Mouse (Mus musculus) heart, embryonic 16.5 days (tissue): ENCODE data around the gene Mvp. TPM values are rescaled to one million over a fixed set of nuclear protein-coding genes. Genes with fewer than 3 reads are reported as not detected.

ENCODE experiments used
- ATAC-seq: fragments of 200-750 bp; cut with Nextera tagmentation; replicated peaks from 2 replicates; pipeline ENCODE4 v1.8.0; 2017; ENCODE audit warnings: moderate number of reproducible peaks; ENCODE audit not compliant: insufficient read depth, low FRiP score; ENCODE audit errors: extremely low read depth
- H3K27ac ChIP-seq: fragments of 300-500 bp; sonication (generic); 2 replicates; pipeline ENCODE4 v1.5.1; 2014; ENCODE audit warnings: mild to moderate bottlenecking, low read length, control low read depth, moderate library complexity
- H3K27me3 ChIP-seq: fragments of 300-500 bp; sonication (generic); 2 replicates; pipeline ENCODE4 v1.6.1; 2014; ENCODE audit warnings: low read length, mixed read lengths; ENCODE audit not compliant: control insufficient read depth, insufficient read depth
- H3K36me3 ChIP-seq: fragments of 300-500 bp; sonication (generic); 2 replicates; pipeline ENCODE4 v1.6.1; 2014; ENCODE audit not compliant: control insufficient read depth, insufficient read depth
- H3K4me1 ChIP-seq: fragments of 300-500 bp; sonication (generic); 2 replicates; pipeline ENCODE4 v1.6.1; 2014; ENCODE audit warnings: low read length, mixed read lengths; ENCODE audit not compliant: control insufficient read depth, insufficient read depth
- H3K4me2 ChIP-seq: fragments of 300-500 bp; sonication (generic); 2 replicates; pipeline ENCODE4 v1.6.1; 2014; ENCODE audit warnings: low read depth, mild to moderate bottlenecking, control low read depth, low read length
- H3K4me3 ChIP-seq: fragments of 300-500 bp; sonication (generic); 2 replicates; pipeline ENCODE4 v1.5.1; 2014; ENCODE audit warnings: mild to moderate bottlenecking, control low read depth, low read length
- H3K9ac ChIP-seq: fragments of 300-500 bp; sonication (generic); 2 replicates; pipeline ENCODE4 v1.6.1; 2014; ENCODE audit warnings: low read length, control low read depth
- H3K9me3 ChIP-seq: fragments of 300-500 bp; sonication (generic); replicated peaks from 2 replicates; pipeline ENCODE4 v1.6.1; 2016; ENCODE audit warnings: low read length; ENCODE audit not compliant: control insufficient read depth
- WGBS: fragments of 180-500 bp; shearing (Covaris S2); extraction: QIAGEN DNeasy Blood & Tissue Kit; methylation state at CpG from one replicate; pipeline ENCODE4 v1.1.7; 2014; 5-methylcytosine and 5-hydroxymethylcytosine counted together
- polyA plus RNA-seq: library from polyadenylated mRNA; unstranded; fragments of >200 nt; fragmentation: Nextera tagmentation; extraction: Ambion mirVana; gene quantifications from 2 replicates; pipeline ENCODE4 v1.2.1, GENCODE M21; 2015

Mvp gene
- polyA plus RNA-seq, 1 experiment from 2014 or later = 20.6 TPM

DNA sequence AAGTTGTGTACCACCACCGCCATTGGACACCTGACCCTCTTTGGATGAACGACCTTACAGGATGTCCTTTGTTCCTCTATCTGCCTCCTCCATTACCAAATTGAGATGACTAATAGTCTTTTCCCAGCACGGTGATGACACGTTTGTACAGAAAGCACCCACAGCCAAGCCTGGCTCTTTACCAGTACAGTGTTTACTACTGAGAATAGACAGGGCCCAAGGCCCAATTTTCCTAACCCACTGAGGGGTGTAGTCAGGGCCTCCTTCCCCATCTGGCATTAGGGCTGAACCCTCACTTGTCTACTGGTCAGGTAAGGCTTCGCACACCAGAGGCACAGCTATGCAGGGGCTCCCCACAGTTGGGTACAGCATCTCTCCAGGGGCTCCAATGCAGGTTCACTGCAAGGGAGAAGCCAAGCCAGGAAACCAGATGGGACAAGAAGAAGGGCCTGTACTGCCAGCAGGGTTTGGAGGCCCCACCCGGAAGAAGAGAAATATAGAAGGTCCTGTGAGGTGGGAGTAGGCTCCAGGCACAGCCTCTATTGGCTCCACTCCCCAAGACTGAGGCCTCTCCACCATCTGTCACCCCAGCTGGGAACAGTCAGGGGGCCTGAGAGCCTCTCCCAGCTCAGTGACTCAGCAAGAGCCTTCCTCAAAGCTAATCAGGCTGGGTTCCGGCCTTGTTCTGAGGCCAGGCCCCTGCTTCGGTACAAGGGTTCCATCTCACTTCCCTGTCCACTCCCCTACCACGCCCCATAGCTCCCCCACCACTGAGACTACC is 6.0 kb downstream of the Mvp start:
- Histone ChIP-seq H3K9ac (peak overlapping the region; percentile 36; the same call in 1 of the 2 replicates), H3K27ac (peak overlapping the region; percentile 74), H3K9me3 (no peaks in the 10 kb centered on the region), H3K4me2 (no peak overlapping the region), H3K4me1 (peaks cover 17% of the 10 kb centered on the region), H3K27me3 (no peaks in the 10 kb centered on the region), H3K4me3 (no peak overlapping the region), H3K36me3 (peaks cover 3% of the 10 kb centered on the region; the same call in 1 of the 2 replicates)
- WGBS = 31% methylated on average over 9 of the region's 9 CpGs
- peak; percentile 80 for ATAC-seq

- ATAC-seq = no peak
- H3K9me3 ChIP-seq = no peaks in the 10 kb centered on the region
- H3K36me3 ChIP-seq = no peaks in the 10 kb centered on the region
- 81% methylated on average over 6 of the region's 6 CpGs for WGBS
- H3K9ac ChIP-seq = no peak overlapping the region
- no peaks in the 10 kb centered on the region for H3K27me3 ChIP-seq
- H3K27ac ChIP-seq = no peak overlapping the region
- no peak overlapping the region for H3K4me3 ChIP-seq
- no peak overlapping the region for H3K4me2 ChIP-seq
- peaks cover 14% of the 10 kb centered on the region; the same call in 1 of the 2 replicates for H3K4me1 ChIP-seq
Measured at GRCm38 (mm10) chr7:127007313-127008024, 7.0 kb downstream of the Mvp start.

DNA sequence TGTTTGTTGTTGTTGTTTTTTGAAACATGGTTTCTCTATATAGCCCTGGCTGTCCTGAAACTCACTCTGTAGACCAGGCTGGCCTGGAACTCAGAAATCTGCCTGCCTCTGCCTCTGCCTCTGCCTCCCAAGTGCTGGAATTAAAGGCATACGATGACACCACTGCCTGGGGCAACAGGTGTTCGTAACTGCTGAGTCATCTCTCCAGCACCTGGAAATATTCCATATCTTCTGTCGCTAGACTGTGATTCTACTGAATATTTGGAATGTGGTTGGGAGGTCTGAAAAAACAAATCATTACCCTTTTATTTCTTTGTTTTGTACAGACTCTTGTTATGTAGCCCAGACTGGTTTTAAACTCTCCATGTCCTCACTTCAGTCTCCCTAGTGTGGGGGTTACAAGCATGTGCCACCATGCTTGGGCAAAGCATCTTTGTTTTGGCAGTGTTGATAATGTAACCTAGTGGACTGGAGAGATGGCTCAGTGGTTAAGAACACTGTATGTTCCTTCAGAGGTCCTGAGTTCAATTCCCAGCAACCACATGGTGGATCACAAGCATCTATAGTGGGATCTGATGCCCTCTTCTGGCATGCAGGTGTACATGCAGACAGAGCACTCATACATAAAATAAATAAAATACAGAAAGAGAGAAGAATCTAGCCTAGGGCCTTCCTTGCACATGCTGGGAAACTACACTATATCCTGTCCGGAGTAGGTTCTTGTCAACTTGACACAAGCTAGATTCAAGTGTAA is 10.1 kb downstream of the Mvp start:
- no peaks in the 10 kb centered on the region for H3K36me3 ChIP-seq
- no peak overlapping the region for H3K4me3 ChIP-seq
- H3K4me1 ChIP-seq = peaks cover 14% of the 10 kb centered on the region; the same call in 1 of the 2 replicates
- no peaks in the 10 kb centered on the region for H3K9me3 ChIP-seq
- no peak overlapping the region for H3K4me2 ChIP-seq
- 76% methylated on average over 4 of the region's 4 CpGs for WGBS
- no peaks in the 10 kb centered on the region for H3K27me3 ChIP-seq
- H3K27ac ChIP-seq = no peak overlapping the region
- no peak overlapping the region for H3K9ac ChIP-seq
- no peak for ATAC-seq

DNA sequence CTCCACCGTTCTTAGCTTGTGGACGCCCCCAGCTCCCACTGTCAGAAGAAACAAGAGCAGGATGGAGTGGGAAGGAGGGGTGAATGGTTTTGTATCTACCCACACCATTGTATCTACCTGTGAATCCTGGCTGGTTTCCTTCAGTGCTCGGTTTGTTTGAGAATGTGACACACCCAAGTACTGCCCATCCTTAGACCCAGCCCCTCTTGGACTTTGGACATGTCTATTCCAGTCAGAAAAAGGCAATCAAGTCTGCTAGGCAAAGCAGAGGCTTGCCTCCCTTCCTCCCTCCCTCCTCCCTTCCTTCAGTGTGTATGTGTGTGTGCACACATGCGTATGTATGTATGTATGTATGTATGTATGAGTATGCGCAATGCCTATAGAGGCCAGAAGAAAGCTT is 10.8 kb downstream of the Mvp start:
- no peak overlapping the region for H3K4me3 ChIP-seq
- no peak for ATAC-seq

GRCm38 (mm10) chr7:126999568-126999967 is 14.9 kb downstream of the Mvp start:
- Histone ChIP-seq H3K4me2 (no peak overlapping the region), H3K9ac (no peak overlapping the region), H3K9me3 (0 out of 2 replicates have a peak, but pooled peaks cover 3% of the 10 kb centered on the region), H3K36me3 (peaks cover 17% of the 10 kb centered on the region), H3K27ac (no peak overlapping the region), H3K4me1 (no peaks in the 10 kb centered on the region), H3K27me3 (no peaks in the 10 kb centered on the region), H3K4me3 (no peak overlapping the region)
- no peak for ATAC-seq
- 70% methylated on average over 10 of the region's 10 CpGs for WGBS

More for the DNA sequence above, 10.8 kb downstream of the Mvp start:
- no peaks in the 10 kb centered on the region for H3K9me3 ChIP-seq
- H3K9ac ChIP-seq = no peak overlapping the region
- H3K27ac ChIP-seq = no peak overlapping the region
- WGBS = 89% methylated on average over 5 of the region's 5 CpGs
- H3K4me2 ChIP-seq = no peak overlapping the region
- H3K36me3 ChIP-seq = no peaks in the 10 kb centered on the region
- peaks cover 10% of the 10 kb centered on the region; the same call in 1 of the 2 replicates for H3K4me1 ChIP-seq
- no peaks in the 10 kb centered on the region for H3K27me3 ChIP-seq

DNA sequence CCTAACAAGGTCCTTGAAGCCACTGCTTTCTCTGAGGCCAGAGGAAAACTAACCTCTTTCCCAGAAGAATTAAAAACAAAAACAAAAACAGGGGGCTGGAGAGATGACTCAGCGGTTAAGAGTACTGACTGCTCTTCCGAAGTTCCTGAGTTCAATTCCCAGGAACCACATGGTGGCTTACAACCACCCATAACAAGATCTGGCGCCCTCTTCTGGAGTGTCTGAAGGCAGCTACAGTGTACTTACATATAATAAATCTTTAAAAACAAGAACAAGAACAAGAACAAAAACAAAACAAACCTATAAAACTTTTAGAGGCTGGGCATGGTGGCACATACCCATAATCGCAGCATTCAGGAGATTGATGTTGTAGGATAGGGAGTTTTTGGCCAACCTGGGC is 18.0 kb downstream of the Mvp start:
- Histone ChIP-seq H3K4me2 (no peak overlapping the region), H3K27ac (no peak overlapping the region), H3K36me3 (peaks cover 17% of the 10 kb centered on the region), H3K27me3 (no peaks in the 10 kb centered on the region), H3K9ac (no peak overlapping the region), H3K4me3 (no peak overlapping the region), H3K4me1 (no peaks in the 10 kb centered on the region), H3K9me3 (0 out of 2 replicates have a peak, but pooled peaks cover 3% of the 10 kb centered on the region)
- WGBS = 79% methylated on average over 4 of the region's 4 CpGs
- ATAC-seq = no peak

DNA sequence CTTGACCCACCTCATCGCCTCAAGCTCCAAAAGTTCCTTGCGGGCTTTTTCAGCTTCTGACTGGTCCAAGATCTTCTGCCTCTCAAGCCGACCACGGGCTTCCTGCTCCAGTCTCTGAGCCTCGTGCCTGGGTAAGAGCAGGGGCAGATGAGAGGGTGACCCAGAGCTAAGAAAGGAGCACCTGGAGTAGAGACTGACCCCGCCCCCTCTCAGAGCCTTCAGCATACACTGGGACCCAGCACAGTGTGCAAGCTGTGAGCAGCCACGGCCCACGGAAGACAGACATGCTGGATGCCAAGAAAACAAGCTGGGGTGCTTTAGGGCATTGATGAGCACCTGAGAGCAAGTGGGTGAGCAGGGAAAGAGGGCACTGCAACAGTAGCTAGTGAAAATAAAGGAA is 25.6 kb downstream of the Mvp start:
- Histone ChIP-seq H3K4me3 (no peak overlapping the region), H3K27me3 (no peaks in the 10 kb centered on the region), H3K4me1 (no peaks in the 10 kb centered on the region; the same call in 1 of the 2 replicates), H3K9me3 (no peaks in the 10 kb centered on the region), H3K9ac (no peak overlapping the region), H3K4me2 (no peak overlapping the region), H3K36me3 (no peaks in the 10 kb centered on the region), H3K27ac (no peak overlapping the region)
- ATAC-seq = no peak
- WGBS = 71% methylated on average over 8 of the region's 8 CpGs

DNA sequence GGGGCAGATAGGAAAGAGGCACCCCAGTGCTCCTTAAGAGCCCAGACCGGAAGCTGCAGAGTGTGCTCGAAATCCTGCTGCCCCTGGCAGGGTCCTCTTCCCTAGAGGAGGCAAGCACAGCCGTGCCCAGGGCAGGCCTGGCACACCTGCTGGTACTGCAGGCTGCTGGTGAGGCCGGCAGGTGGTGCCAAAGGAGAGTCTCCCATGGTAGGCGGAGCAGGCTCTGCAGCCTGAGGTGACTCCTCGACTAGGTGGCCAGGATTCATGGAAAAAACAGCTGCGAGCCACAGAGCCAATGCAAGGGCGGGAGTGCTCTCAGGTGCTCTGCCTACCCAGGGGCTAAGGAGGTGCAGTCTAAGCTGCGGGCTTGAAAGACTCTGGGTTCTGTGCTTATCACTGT is 28.1 kb downstream of the Mvp start:
- Histone ChIP-seq H3K27ac (no peak overlapping the region), H3K36me3 (no peaks in the 10 kb centered on the region), H3K27me3 (no peaks in the 10 kb centered on the region), H3K4me2 (no peak overlapping the region), H3K9me3 (no peaks in the 10 kb centered on the region), H3K9ac (no peak overlapping the region), H3K4me3 (no peak overlapping the region), H3K4me1 (no peaks in the 10 kb centered on the region; the same call in 1 of the 2 replicates)
- no peak for ATAC-seq
- 42% methylated on average over 9 of the region's 9 CpGs for WGBS
